In the genomic region with DNA sequence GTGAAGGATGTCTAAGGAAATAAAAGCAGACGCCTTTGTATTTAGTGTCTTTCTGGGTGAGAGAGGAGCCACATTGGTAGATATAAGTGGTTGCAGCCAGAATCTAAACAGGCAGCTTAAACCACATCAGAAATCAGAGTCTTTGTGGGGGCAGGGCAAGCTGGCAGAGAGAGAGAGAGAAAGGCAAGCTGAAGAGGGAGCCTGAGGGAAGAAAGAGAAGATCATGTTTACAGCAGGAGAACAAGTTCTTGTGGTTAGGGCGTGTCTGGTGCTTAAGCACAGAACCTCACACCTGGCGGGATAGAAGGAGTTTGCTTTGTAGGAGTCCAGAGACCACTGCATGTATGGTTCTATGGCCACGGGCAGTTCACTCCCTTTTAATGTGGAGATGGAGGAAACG, we compare ENCODE assay signal across 28 mouse cellular contexts. TPM values are rescaled to one million over a fixed set of nuclear protein-coding genes. Genes with fewer than 3 reads are reported as not detected.
A peak's percentile ranks its signal among the peaks of the same experiment; 100 is the strongest.
DNase-seq lines count a peak whose midpoint lies in the region; ATAC-seq lines count a peak whose summit lies in the region.
"Had no signal": no experiment of that assay in that cellular context is flagged by ENCODE, and none has a peak within 500 bp of the region (broad histone marks: within the 10 kb centered on the region; RNA-seq: fewer than 3 reads in every experiment).

No protein-coding gene starts in this region.

- no peak overlapping the region for H3K9ac ChIP-seq in embryonic facial prominence, embryonic 11.5 days (replicated peaks; ENCODE audit: low read length)
- H3K9ac ChIP-seq: forebrain, embryonic 15.5 days; heart, embryonic 15.5 days; hindbrain, embryonic 14.5 days; limb, embryonic 12.5 days; liver, embryonic 15.5 days; lung, embryonic 14.5 days had no signal

- no peaks in the 10 kb centered on the region for H3K9me3 ChIP-seq in embryonic facial prominence, embryonic 11.5 days (replicated peaks; ENCODE audit: control insufficient read depth, low read length)
- H3K9me3 ChIP-seq: forebrain, embryonic 15.5 days; heart, embryonic 10.5 days; heart, embryonic 15.5 days; limb, embryonic 12.5 days; liver, embryonic 15.5 days; midbrain, embryonic 10.5 days had no signal

- ATAC-seq in embryonic facial prominence, embryonic 11.5 days (replicated peaks; ENCODE audit: insufficient number of reproducible peaks, low FRiP score, low TSS enrichment, low read depth), result 0 out of 2 replicates have a peak, but pooled peaks have one; percentile 23
- ATAC-seq: forebrain, embryonic 15.5 days; intestine, postnatal 0 days had no signal

- peak; percentile 29 for DNase-seq in heart, adult 11 months
- no peak for DNase-seq in heart, postnatal 10 days
- DNase-seq in thymus, postnatal 4 days, result peak; percentile 38
- no peak for DNase-seq in thymus, postnatal 25 days
- peak; percentile 47 for DNase-seq in embryonic facial prominence, embryonic 11.5 days (ENCODE audit: low spot score)
- peak; percentile 50 for DNase-seq in naive thymus-derived CD4-positive, alpha-beta T cell, adult 2 months (ENCODE audit: low read depth)
- no peak for DNase-seq in cerebellum, postnatal 25 days
- DNase-seq in natural killer cell, adult 2 months (ENCODE audit: low spot score in 2 of 2), result no peak
- DNase-seq: adrenal gland, postnatal 25 days; cerebellum, adult 2 months; cerebellum, postnatal 36 days; gastrocnemius, postnatal 10 days; kidney, adult 9 months; kidney, postnatal 10 days; layer of hippocampus, adult 9-11 months; lung, embryonic 14.5 days; lung, postnatal 14 days; thymus, postnatal 36 days had no signal

- no peak overlapping the region for H3K4me2 ChIP-seq in embryonic facial prominence, embryonic 11.5 days (ENCODE audit: low read depth, low read length)
- H3K4me2 ChIP-seq: forebrain, embryonic 15.5 days; heart, embryonic 15.5 days; hindbrain, embryonic 14.5 days; limb, embryonic 12.5 days; liver, embryonic 15.5 days; lung, embryonic 14.5 days had no signal

- 55% methylated on average over 5 of the region's 5 CpGs for WGBS in embryonic facial prominence, embryonic 11.5 days

- no peak overlapping the region for H3K27ac ChIP-seq in embryonic facial prominence, embryonic 11.5 days (replicated peaks; ENCODE audit: low read depth, low read length)
- H3K27ac ChIP-seq: forebrain, embryonic 15.5 days; heart, embryonic 10.5 days; heart, embryonic 15.5 days; hindbrain, embryonic 14.5 days; limb, embryonic 12.5 days; liver, embryonic 15.5 days; midbrain, embryonic 10.5 days had no signal

- intact Hi-C loops in heart, postnatal 10 days (cut with DNase I), result loop anchor here (10.0 kb wide), 1 partner anchor 254 kb away; no protein-coding TSS in a partner anchor

- H3K4me3 ChIP-seq in embryonic facial prominence, embryonic 11.5 days (ENCODE audit: low read depth, low read length), result no peak overlapping the region
- H3K4me3 ChIP-seq: forebrain, embryonic 15.5 days; heart, embryonic 10.5 days; heart, embryonic 15.5 days; limb, embryonic 12.5 days; liver, embryonic 15.5 days; midbrain, embryonic 10.5 days; myocyte had no signal

- H3K27me3 ChIP-seq in embryonic facial prominence, embryonic 11.5 days (ENCODE audit: control insufficient read depth, insufficient read depth, low read length), result no peaks in the 10 kb centered on the region
- H3K27me3 ChIP-seq: forebrain, embryonic 15.5 days; heart, embryonic 15.5 days; limb, embryonic 12.5 days; liver, embryonic 15.5 days had no signal

- H3K4me1 ChIP-seq in embryonic facial prominence, embryonic 11.5 days (ENCODE audit: control insufficient read depth, insufficient read depth, low read length), result no peaks in the 10 kb centered on the region
- H3K4me1 ChIP-seq: forebrain, embryonic 15.5 days; heart, embryonic 10.5 days; heart, embryonic 15.5 days; liver, embryonic 15.5 days had no signal

- H3K36me3 ChIP-seq in embryonic facial prominence, embryonic 11.5 days (replicated peaks; ENCODE audit: control insufficient read depth, insufficient read depth, low read depth, low read length), result no peaks in the 10 kb centered on the region
- H3K36me3 ChIP-seq: forebrain, embryonic 15.5 days; G1E; heart, embryonic 10.5 days; heart, embryonic 15.5 days; limb, embryonic 12.5 days; liver, embryonic 15.5 days; midbrain, embryonic 10.5 days had no signal

RNA-seq across cellular contexts. Expression of a gene that starts 42.3 kb away (rescaled TPM):
- 1 to 10 TPM; 5.7 to 6.1 TPM for total RNA-seq in heart, postnatal 10 days (2021)
- polyA plus RNA-seq in embryonic facial prominence, embryonic 11.5 days (2014; fragmentation: Nextera tagmentation; extraction: Ambion mirVana), result 47.6 and 50.0 TPM in 2 replicates
- polyA plus RNA-seq: G1E had no signal

Comparison
In these comparisons a context has a peak if more than half of its experiments do, and no peak if none do; other contexts are left out.
1. DNase-seq: peak in heart, adult 11 months (single experiment), thymus, postnatal 4 days (single experiment), embryonic facial prominence, embryonic 11.5 days (single experiment) and naive thymus-derived CD4-positive, alpha-beta T cell, adult 2 months (single experiment); none in heart, postnatal 10 days (0 of 2), thymus, postnatal 25 days (single experiment), cerebellum, postnatal 25 days (0 of 2) and natural killer cell, adult 2 months (0 of 2).